Mouse (Mus musculus) kidney, postnatal 0 days (tissue): Measurements from ENCODE around the gene Abcc6. TPM values are rescaled to one million over a fixed set of nuclear protein-coding genes. Genes with fewer than 3 reads are reported as not detected.
"Not testable (repeated sequence)": the region's sequence is repeated elsewhere in the genome, so short reads cannot be mapped to it uniquely, and the experiment has no call there.

ENCODE experiments used
- ATAC-seq: fragments of 200-750 bp; cut with Nextera tagmentation; replicated peaks from 2 replicates; pipeline ENCODE4 v1.8.0; 2017; ENCODE audit warnings: low read depth, moderate number of reproducible peaks, moderate TSS enrichment, moderate library complexity; ENCODE audit not compliant: low FRiP score
- DNase-seq: peaks from one replicate; pipeline ENCODE4 v3.0.0-alpha.2; 2016; ENCODE audit warnings: low spot score
- H3K27ac ChIP-seq: fragments of 300-500 bp; sonication (generic); 2 replicates; pipeline ENCODE4 v1.5.1; 2014; ENCODE audit warnings: mild to moderate bottlenecking
- H3K27me3 ChIP-seq: fragments of 300-500 bp; sonication (generic); 2 replicates; pipeline ENCODE4 v1.6.1; 2014; ENCODE audit warnings: low read length, mixed read lengths; ENCODE audit not compliant: insufficient read depth
- H3K36me3 ChIP-seq: fragments of 300-500 bp; sonication (generic); 2 replicates; pipeline ENCODE4 v1.6.1; 2014; ENCODE audit warnings: low read length, mixed read lengths; ENCODE audit not compliant: insufficient read depth
- H3K4me1 ChIP-seq: fragments of 300-500 bp; sonication (generic); replicated peaks from 2 replicates; pipeline ENCODE4 v1.6.1; 2014; ENCODE audit warnings: antibody characterized with exemption, low read length, mixed read lengths; ENCODE audit not compliant: insufficient read depth
- H3K4me2 ChIP-seq: fragments of 300-500 bp; sonication (generic); 2 replicates; pipeline ENCODE4 v1.6.1; 2014; ENCODE audit warnings: mild to moderate bottlenecking, low read length, moderate library complexity, mixed read lengths
- H3K4me3 ChIP-seq: fragments of 300-500 bp; sonication (generic); replicated peaks from 2 replicates; pipeline ENCODE4 v1.5.1; 2014; ENCODE audit warnings: low read depth, low read length
- H3K9ac ChIP-seq: fragments of 300-500 bp; sonication (generic); 2 replicates; pipeline ENCODE4 v1.6.1; 2014; ENCODE audit warnings: low read depth, low read length
- H3K9me3 ChIP-seq: fragments of 300-500 bp; sonication (generic); replicated peaks from 2 replicates; pipeline ENCODE4 v1.6.1; 2016; ENCODE audit warnings: low read length, inconsistent platforms, mixed read lengths
- CTCF ChIP-seq: IDR thresholded peaks from 2 replicates; pipeline ENCODE4 v1.5.1; 2016; ENCODE audit warnings: antibody characterized with exemption, low read depth, mild to moderate bottlenecking, moderate library complexity
- whole genome bisulfite sequencing: fragments of 180-500 bp; shearing (Covaris S2); extraction: QIAGEN DNeasy Blood & Tissue Kit; methylation state at CpG from one replicate; pipeline ENCODE4 v1.1.7; 2014; 5-methylcytosine and 5-hydroxymethylcytosine counted together
- polyA plus RNA-seq: library from polyadenylated mRNA; unstranded; fragments of >200 nt; fragmentation: Nextera tagmentation; extraction: Ambion mirVana; gene quantifications from 2 replicates; pipeline ENCODE4 v1.2.1, GENCODE M21; 2015

Abcc6 gene
- polyA plus RNA-seq, 1 experiment from 2014 or later, result 0.33 TPM

GRCm38 (mm10) chr7:45971831-45972723, 58.0 kb downstream of the Abcc6 start:
- Histone ChIP-seq H3K4me1 (no peaks in the 10 kb centered on the region), H3K4me2 (no peak overlapping the region), H3K9me3 (no peaks in the 10 kb centered on the region), H3K27me3 (no peaks in the 10 kb centered on the region), H3K4me3 (no peak overlapping the region), H3K27ac (no peak overlapping the region), H3K36me3 (no peaks in the 10 kb centered on the region), H3K9ac (no peak overlapping the region)
- ATAC-seq (no peak), DNase-seq (no peak)
- WGBS, result 80% methylated on average over 11 of the region's 11 CpGs
- no peak for TF ChIP-seq CTCF

- Histone ChIP-seq H3K27me3 (no peaks in the 10 kb centered on the region), H3K27ac (no peak overlapping the region), H3K9ac (no peak overlapping the region), H3K4me2 (no peak overlapping the region), H3K4me1 (no peaks in the 10 kb centered on the region), H3K4me3 (no peak overlapping the region), H3K9me3 (no peaks in the 10 kb centered on the region), H3K36me3 (no peaks in the 10 kb centered on the region)
- TF ChIP-seq CTCF, result no peak
- ATAC-seq (no peak), DNase-seq (no peak)
- WGBS, result 54% methylated on average over 4 of the region's 4 CpGs
These were observed 73.5 kb downstream of the Abcc6 start for GRCm38 (mm10) chr7:45956611-45957010.

- no peaks in the 10 kb centered on the region for H3K9me3 ChIP-seq
- no peak overlapping the region for H3K4me3 ChIP-seq
- H3K4me2 ChIP-seq, result no peak overlapping the region
- H3K27ac ChIP-seq, result no peak overlapping the region
- TF ChIP-seq CTCF, result no peak
- ATAC-seq (no peak), DNase-seq (no peak)
- H3K27me3 ChIP-seq, result no peaks in the 10 kb centered on the region
- WGBS, result 83% methylated on average over 4 of the region's 4 CpGs
- no peak overlapping the region for H3K9ac ChIP-seq
- H3K4me1 ChIP-seq, result no peaks in the 10 kb centered on the region
- H3K36me3 ChIP-seq, result 0 out of 2 replicates have a peak, but pooled peaks cover 4% of the 10 kb centered on the region
These were observed 81.0 kb downstream of the Abcc6 start for GRCm38 (mm10) chr7:45949061-45949460.

GRCm38 (mm10) chr7:45943280-45943679, 86.8 kb downstream of the Abcc6 start:
- not testable (repeated sequence) for H3K27me3 ChIP-seq, H3K9ac ChIP-seq, H3K4me1 ChIP-seq, H3K27ac ChIP-seq, H3K4me2 ChIP-seq, ATAC-seq, DNase-seq, H3K9me3 ChIP-seq, H3K4me3 ChIP-seq, H3K36me3 ChIP-seq
- WGBS, result 40% methylated on average over 1 of the region's 1 CpGs
- peak; percentile 66 for TF ChIP-seq CTCF

GRCm38 (mm10) chr7:45941986-45942385, 88.1 kb downstream of the Abcc6 start:
- Histone ChIP-seq H3K4me2 (no peak overlapping the region), H3K9me3 (no peaks in the 10 kb centered on the region), H3K4me1 (no peaks in the 10 kb centered on the region), H3K27ac (no peak overlapping the region), H3K36me3 (0 out of 2 replicates have a peak, but pooled peaks cover 4% of the 10 kb centered on the region), H3K27me3 (no peaks in the 10 kb centered on the region), H3K4me3 (no peak overlapping the region), H3K9ac (no peak overlapping the region)
- ATAC-seq (no peak), DNase-seq (no peak)
- WGBS, result 88% methylated on average over 9 of the region's 9 CpGs
- no peak for TF ChIP-seq CTCF

- Histone ChIP-seq H3K36me3 (no peaks in the 10 kb centered on the region), H3K27ac (no peak overlapping the region), H3K27me3 (no peaks in the 10 kb centered on the region), H3K4me2 (no peak overlapping the region), H3K4me1 (no peaks in the 10 kb centered on the region), H3K9ac (no peak overlapping the region), H3K4me3 (no peak overlapping the region), H3K9me3 (no peaks in the 10 kb centered on the region)
- ATAC-seq, result no peak
- no peak for DNase-seq
- 63% methylated on average over 2 of the region's 2 CpGs for WGBS
- TF ChIP-seq CTCF, result no peak
These were observed 90.3 kb downstream of the Abcc6 start for GRCm38 (mm10) chr7:45939836-45940235.
